Mouse (Mus musculus): ENCODE data around the gene Mindy4. TPM values are rescaled to one million over a fixed set of nuclear protein-coding genes. Genes with fewer than 3 reads are reported as not detected.

The Mindy4 gene
- total RNA-seq, 2 experiments from 2014 or later, result 2.7 to 3.8 TPM

GRCm38 (mm10) chr6:55324785-55325184, 121.6 kb downstream of the Mindy4 start:
- DNase-seq, result no peak
- peak; percentile 46 for TF ChIP-seq CTCF (IDR thresholded peaks at IDR 0.05)
- H3K4me3 ChIP-seq, result no peak overlapping the region
- intact Hi-C loops (cut with DNase I), result no loop called here
- H3K27ac ChIP-seq, result 0 out of 2 replicates have a peak overlapping the region, but pooled peaks have one; percentile 80

DNA sequence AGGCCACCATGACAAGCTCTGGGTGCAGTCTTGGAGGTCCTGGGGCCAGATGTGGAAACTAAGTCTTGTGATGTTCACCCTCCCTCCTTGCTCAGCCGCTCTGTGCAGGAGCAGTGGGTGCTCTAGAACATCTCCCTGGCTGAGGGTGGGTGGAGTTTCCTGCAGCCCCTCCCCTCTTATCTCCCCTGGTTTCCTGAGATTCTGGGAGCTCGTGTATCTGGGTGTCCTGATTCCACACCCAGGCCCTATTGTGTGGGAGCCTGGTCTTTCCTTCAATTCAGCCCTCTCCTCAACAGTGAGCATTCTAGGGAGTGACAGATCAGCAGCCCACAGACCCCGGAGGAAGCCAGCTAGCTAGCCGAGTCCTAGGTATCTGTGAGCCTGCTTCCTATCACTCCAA, 123.1 kb downstream of the Mindy4 start:
- no peak for TF ChIP-seq CTCF (IDR thresholded peaks at IDR 0.05)
- intact Hi-C loops (cut with DNase I), result no loop called here
- peak overlapping the region; percentile 80 for H3K27ac ChIP-seq
- peak; percentile 39 for DNase-seq
- H3K4me3 ChIP-seq, result peak overlapping the region; percentile 47

DNA sequence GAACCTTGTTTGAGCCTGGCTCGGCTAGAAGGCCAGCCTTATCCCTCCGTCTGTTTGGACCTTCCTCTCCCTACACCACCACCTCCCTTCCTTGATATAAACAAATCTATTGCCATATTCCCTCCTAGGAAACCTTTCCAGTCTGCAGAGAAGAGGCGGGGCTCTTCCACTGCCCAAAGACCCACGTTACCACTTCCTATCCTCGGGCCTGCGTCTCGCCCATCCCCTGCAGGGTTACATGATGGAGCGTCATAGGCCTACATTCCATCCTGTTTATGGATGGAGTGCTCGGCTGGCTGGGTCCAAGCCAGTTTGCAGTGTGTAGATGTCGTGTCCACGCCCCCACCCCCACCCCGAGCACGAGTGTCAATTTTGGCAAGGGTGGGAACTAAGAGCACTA, 124.1 kb downstream of the Mindy4 start:
- Histone ChIP-seq H3K27ac (peak overlapping the region; percentile 80), H3K4me3 (peak overlapping the region; percentile 47; the same call in 1 of the 2 replicates)
- DNase-seq, result no peak
- intact Hi-C loops (cut with DNase I), result no loop called here
- no peak for TF ChIP-seq CTCF (IDR thresholded peaks at IDR 0.05)

DNA sequence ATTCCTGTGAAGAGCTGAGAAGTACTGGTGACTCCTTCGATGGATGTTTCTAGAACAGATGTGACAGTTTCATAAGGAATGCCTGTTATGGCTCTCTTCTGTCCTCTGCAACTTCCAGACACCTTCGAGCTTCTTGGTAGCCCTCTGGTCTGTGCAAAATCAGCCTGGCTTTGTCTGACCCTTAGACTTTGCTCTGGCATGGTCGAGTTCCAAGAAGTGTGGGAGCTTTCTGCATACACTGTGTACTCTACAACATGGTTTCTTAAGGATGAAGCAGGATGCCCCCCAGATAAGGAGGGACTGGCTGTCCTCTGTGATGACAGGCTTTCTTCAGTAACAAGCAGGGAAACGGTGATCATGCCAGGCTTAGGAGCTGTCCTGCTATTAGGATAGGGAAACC, 125.0 kb downstream of the Mindy4 start:
- H3K4me3 ChIP-seq, result no peak overlapping the region
- intact Hi-C loops (cut with DNase I), result no loop called here
- TF ChIP-seq CTCF (IDR thresholded peaks at IDR 0.05), result no peak
- H3K27ac ChIP-seq, result peak overlapping the region; percentile 80; the same call in 1 of the 2 replicates
- no peak for DNase-seq

- H3K4me3 ChIP-seq, result peak overlapping the region; percentile 45
- peak overlapping the region; percentile 80 for H3K27ac ChIP-seq
- intact Hi-C loops (cut with DNase I), result loop anchor here (5.0 kb wide), 1 partner anchor 89 kb away; no protein-coding TSS in a partner anchor
These were observed 128.1 kb downstream of the Mindy4 start for GRCm38 (mm10) chr6:55331315-55331714.

DNA sequence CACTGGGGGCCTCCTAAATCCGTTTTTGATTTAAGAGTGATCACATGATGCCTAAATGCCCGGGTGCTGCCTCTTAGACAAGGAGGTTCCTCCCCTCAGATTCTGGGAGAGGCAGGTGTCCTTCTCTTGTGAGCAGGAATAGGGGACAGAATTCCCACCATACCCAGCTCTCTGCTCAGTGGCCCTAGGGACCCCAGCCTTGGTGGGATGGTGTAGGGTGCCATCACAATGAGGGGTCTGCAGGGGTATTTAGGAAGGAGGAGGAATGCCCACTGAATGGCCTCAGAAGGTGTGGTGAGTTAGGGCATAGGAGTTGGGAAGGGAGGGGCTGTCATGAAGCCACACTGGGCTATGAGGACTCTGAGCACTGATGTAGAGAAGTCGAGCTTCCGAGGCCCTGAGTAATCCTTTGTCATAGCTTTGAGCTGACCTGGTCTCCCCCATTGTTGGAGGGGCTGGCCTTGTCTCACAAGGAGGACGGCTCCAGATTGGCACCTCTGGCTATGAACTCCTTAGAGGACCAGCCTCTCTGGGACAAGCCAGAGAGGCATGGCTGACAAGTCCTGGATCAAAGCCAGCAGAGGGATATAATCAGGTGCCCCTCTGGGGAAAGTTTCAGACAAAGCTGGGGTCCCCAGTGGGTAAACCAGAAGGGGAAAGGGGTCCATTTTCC, 129.1 kb downstream of the Mindy4 start:
- no peak for DNase-seq
- Histone ChIP-seq H3K4me3 (peak overlapping the region; percentile 45), H3K27ac (peak overlapping the region; percentile 80)
- no peak for TF ChIP-seq CTCF (IDR thresholded peaks at IDR 0.05)
- intact Hi-C loops (cut with DNase I), result loop anchor here (5.0 kb wide), 1 partner anchor 90 kb away; no protein-coding TSS in a partner anchor

More at GRCm38 (mm10) chr6:55331315-55331714, 128.1 kb downstream of the Mindy4 start:
- DNase-seq, result peak; percentile 36
- TF ChIP-seq CTCF (IDR thresholded peaks at IDR 0.05), result no peak

GRCm38 (mm10) chr6:55332773-55333109, 129.6 kb downstream of the Mindy4 start:
- intact Hi-C loops (cut with DNase I), result loop anchor here (5.0 kb wide), 1 partner anchor 90 kb away; no protein-coding TSS in a partner anchor
- TF ChIP-seq CTCF (IDR thresholded peaks at IDR 0.05), result no peak
- H3K27ac ChIP-seq, result peak overlapping the region; percentile 80
- no peak for DNase-seq
- no peak overlapping the region; the same call in 1 of the 2 replicates for H3K4me3 ChIP-seq

GRCm38 (mm10) chr6:55335989-55336514, 132.9 kb downstream of the Mindy4 start, which contains the start of gene Aqp1:
Aqp1 (plus strand) TSS chr6:55336432.
- intact Hi-C loops (cut with DNase I), result no loop called here
- peak; percentile 74 for DNase-seq

DNA sequence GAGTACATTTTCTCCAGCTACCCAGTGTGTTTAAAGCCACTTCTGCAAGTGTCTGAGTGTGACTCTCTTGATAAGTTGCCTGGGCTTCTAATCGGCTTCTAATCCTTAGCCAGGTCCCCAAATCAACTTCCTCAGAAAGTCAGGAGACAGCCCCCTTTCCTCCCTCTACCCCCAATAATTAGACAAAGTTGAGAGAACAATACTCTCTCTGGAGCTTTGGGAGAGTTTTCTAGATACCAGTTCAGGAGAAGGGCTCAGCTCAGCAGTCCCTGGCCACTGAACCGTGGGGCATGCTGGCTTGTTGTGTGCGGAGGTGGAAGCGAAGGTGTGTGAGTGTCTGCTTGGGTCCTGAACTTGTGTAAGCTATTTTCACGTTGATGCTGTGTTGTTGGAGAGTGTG, 134.1 kb downstream of the Mindy4 start:
- intact Hi-C loops (cut with DNase I), result no loop called here
- TF ChIP-seq CTCF (IDR thresholded peaks at IDR 0.05), result no peak
- no peak for DNase-seq
- H3K4me3 ChIP-seq, result peak overlapping the region; percentile 70
- peak overlapping the region; percentile 87 for H3K27ac ChIP-seq

More at GRCm38 (mm10) chr6:55335989-55336514, 132.9 kb downstream of the Mindy4 start, which contains the start of gene Aqp1:
- peak within 1 kb of the TSS; percentile 70 for H3K4me3 ChIP-seq
- no peak for TF ChIP-seq CTCF (IDR thresholded peaks at IDR 0.05)
- peak within 1 kb of the TSS; percentile 87 for H3K27ac ChIP-seq

DNA sequence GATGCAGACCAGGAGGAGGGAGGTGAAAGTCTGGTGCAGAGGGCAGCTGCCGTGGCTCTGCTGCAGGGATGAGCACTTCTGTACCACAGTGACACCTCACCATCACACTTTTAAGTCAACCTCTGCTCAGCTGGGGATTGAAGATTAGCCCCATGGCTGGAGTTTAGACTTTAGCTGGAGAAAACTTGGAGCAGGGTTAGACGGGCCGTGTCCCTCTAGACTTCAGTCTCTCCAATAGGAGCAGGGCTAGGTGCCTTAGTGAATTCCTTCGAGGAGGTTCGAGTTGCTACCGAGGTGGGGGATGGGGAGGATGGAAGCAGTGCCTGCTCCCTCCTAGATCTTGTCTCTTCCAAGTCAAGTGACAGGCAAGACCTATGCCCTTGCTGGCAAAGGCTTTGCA, 134.9 kb downstream of the Mindy4 start:
- Histone ChIP-seq H3K4me3 (peak overlapping the region; percentile 70), H3K27ac (peak overlapping the region; percentile 87)
- TF ChIP-seq CTCF (IDR thresholded peaks at IDR 0.05), result no peak
- DNase-seq, result no peak
- intact Hi-C loops (cut with DNase I), result no loop called here

DNA sequence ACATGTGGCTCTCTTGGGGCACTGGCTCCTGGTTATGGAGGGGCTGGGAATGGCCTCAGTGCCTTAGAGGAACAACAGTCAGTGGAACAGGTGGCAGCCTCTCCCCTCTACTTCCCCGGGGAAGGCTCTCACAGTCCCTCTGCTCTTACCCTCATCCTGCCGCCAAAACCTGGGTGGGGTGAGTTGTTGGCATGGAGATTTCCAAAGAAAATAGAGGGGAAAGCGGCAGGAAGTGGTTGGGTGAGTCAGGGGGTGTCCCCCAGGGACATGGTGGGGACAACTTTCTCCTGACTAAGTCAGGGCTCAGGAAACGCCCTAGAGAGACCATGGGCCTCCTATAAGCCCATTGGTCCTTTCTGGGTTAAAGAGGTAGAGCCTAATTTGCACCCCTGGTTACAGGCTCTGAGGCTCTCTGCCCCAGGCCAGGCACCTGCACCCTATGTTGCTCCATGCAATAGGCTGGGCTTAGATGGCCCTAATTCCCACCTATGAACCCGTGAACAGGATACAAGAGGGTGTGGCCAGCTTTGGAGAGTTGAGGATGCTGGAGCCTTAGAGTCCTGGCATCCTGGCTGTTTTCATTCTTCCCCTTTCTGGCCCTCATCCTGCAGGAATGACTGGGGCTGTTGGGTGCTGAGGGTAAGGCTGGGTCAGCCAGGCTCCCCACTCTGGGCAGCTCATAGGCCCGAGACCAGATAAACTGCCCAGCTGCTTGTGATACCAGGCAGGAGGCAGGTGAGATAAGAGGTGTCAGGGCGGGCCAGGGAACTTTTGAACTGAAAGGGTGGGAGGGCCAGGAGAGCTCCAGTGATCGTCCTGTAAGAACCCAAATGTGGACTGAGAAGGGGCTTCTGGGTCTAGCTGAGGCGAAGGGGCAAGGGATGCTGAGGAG, 136.0 kb downstream of the Mindy4 start:
- Histone ChIP-seq H3K4me3 (peak overlapping the region; percentile 70), H3K27ac (peak overlapping the region; percentile 87)
- intact Hi-C loops (cut with DNase I), result no loop called here

DNA sequence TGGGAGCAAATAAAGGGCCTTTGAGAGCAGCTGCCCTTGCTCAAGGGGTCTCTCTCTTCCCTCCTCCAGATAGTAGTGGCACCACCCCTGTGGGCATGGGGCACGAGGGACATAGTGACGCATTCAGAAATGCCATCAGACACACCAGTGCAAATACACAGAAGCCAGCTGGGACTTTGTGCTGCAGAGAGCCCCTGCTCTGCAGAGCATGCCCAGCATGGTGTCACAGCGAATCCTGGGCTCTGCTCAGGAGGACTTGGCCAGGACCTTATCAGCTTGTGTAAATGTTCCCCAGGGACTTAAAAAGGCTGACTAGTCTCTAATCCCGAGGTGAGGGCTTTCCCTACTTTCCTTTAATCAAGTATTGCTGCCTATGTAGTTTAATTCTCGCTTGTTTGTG, 138.5 kb downstream of the Mindy4 start:
- Histone ChIP-seq H3K27ac (peak overlapping the region; percentile 87), H3K4me3 (peak overlapping the region; percentile 70)
- TF ChIP-seq CTCF (IDR thresholded peaks at IDR 0.05), result no peak
- DNase-seq, result peak; percentile 17
- intact Hi-C loops (cut with DNase I), result no loop called here

More for the DNA sequence above, 136.0 kb downstream of the Mindy4 start:
- TF ChIP-seq CTCF (IDR thresholded peaks at IDR 0.05), result no peak
- DNase-seq, result peak; percentile 21
